ENCODE assay signal across 9 mouse cellular contexts in genomic region chr3:27317288-27318024, GRCm38 (mm10). TPM values are rescaled to one million over a fixed set of nuclear protein-coding genes. Genes with fewer than 3 reads are reported as not detected.
DNase-seq lines count a peak whose midpoint lies in the region; ATAC-seq and TF ChIP-seq lines count a peak whose summit lies in the region.
"Had no signal": no experiment of that assay in that cellular context is flagged by ENCODE, and none has a peak within 500 bp of the region (broad histone marks: within the 10 kb centered on the region; RNA-seq: fewer than 3 reads in every experiment).

No protein-coding gene starts in this region.

- H3K27me3 ChIP-seq in heart, adult 2 months (ENCODE audit: control insufficient read depth, insufficient read depth, low read length) = no peaks in the 10 kb centered on the region
- H3K27me3 ChIP-seq in midbrain, embryonic 14.5 days (ENCODE audit: control insufficient read depth, insufficient read depth, low read length) = no peaks in the 10 kb centered on the region
- H3K27me3 ChIP-seq in midbrain, embryonic 11.5 days (ENCODE audit: control insufficient read depth, insufficient read depth, low read length) = no peaks in the 10 kb centered on the region
- no peaks in the 10 kb centered on the region for H3K27me3 ChIP-seq in intestine, embryonic 15.5 days (replicated peaks)

- no peaks in the 10 kb centered on the region for H3K79me2 ChIP-seq in heart, adult 2 months (replicated peaks; ENCODE audit: control insufficient read depth, insufficient read depth, low read length)

- no peak for TF ChIP-seq POLR2A in heart, adult 2 months (IDR thresholded peaks at IDR 0.05; ENCODE audit: insufficient read depth, low read depth, low read length)
- TF ChIP-seq POLR2A in olfactory bulb, adult 2 months (IDR thresholded peaks at IDR 0.05; ENCODE audit: insufficient read depth, low read depth, low read length) = no peak

- H3K9me3 ChIP-seq in midbrain, embryonic 14.5 days (ENCODE audit: control insufficient read depth, low read length) = no peaks in the 10 kb centered on the region
- no peaks in the 10 kb centered on the region for H3K9me3 ChIP-seq in midbrain, embryonic 11.5 days (ENCODE audit: control insufficient read depth, low read length)
- no peaks in the 10 kb centered on the region for H3K9me3 ChIP-seq in intestine, embryonic 15.5 days

- peak overlapping the region; percentile 90 for H3K27ac ChIP-seq in heart, adult 2 months
- no peak overlapping the region for H3K27ac ChIP-seq in midbrain, embryonic 14.5 days (replicated peaks; ENCODE audit: low read depth, low read length)
- H3K27ac ChIP-seq in midbrain, embryonic 11.5 days (ENCODE audit: low read depth, low read length) = no peak overlapping the region
- H3K27ac ChIP-seq in intestine, embryonic 15.5 days = peak overlapping the region; percentile 56
- no peak overlapping the region for H3K27ac ChIP-seq in olfactory bulb, adult 2 months (ENCODE audit: insufficient read depth, low read depth, low read length)

- peak overlapping the region; percentile 65 for H3K4me3 ChIP-seq in heart, adult 2 months
- no peak overlapping the region for H3K4me3 ChIP-seq in midbrain, embryonic 14.5 days (replicated peaks; ENCODE audit: low read depth, low read length)
- no peak overlapping the region for H3K4me3 ChIP-seq in midbrain, embryonic 11.5 days (ENCODE audit: low read depth, low read length)
- H3K4me3 ChIP-seq in intestine, embryonic 15.5 days (replicated peaks) = peak overlapping the region; percentile 26
- peak overlapping the region; percentile 35 for H3K4me3 ChIP-seq in olfactory bulb, adult 2 months (ENCODE audit: insufficient read depth, low read depth, low read length)

- TF ChIP-seq CTCF in heart, adult 2 months (IDR thresholded peaks at IDR 0.05) = no peak
- no peak for TF ChIP-seq CTCF in olfactory bulb, adult 2 months (IDR thresholded peaks at IDR 0.05; ENCODE audit: insufficient read depth, low read depth, low read length)

- 7% methylated on average over 4 of the region's 4 CpGs for WGBS in heart, adult 2 months
- 73% methylated on average over 4 of the region's 4 CpGs for WGBS in midbrain, embryonic 14.5 days
- 86% methylated on average over 4 of the region's 4 CpGs for WGBS in midbrain, embryonic 11.5 days
- WGBS in intestine, embryonic 15.5 days = 25% methylated on average over 4 of the region's 4 CpGs
- WGBS in olfactory bulb, adult 2 months = 13% methylated on average over 4 of the region's 4 CpGs

- no peak for ATAC-seq in midbrain, embryonic 14.5 days (ENCODE audit: low FRiP score, low TSS enrichment)
- ATAC-seq in midbrain, embryonic 11.5 days (ENCODE audit: low FRiP score) = no peak
- no peak; the same call in 1 of the 2 replicates for ATAC-seq in intestine, embryonic 15.5 days

- H3K4me2 ChIP-seq in midbrain, embryonic 14.5 days (ENCODE audit: low read length) = no peak overlapping the region
- no peak overlapping the region for H3K4me2 ChIP-seq in midbrain, embryonic 11.5 days
- H3K4me2 ChIP-seq in intestine, embryonic 15.5 days (replicated peaks) = peak overlapping the region; percentile 58

- no peak for DNase-seq in heart, adult 2 months
- DNase-seq in heart, postnatal 25 days (ENCODE audit: low spot score) = no peak
- DNase-seq in midbrain, embryonic 14.5 days = peak; percentile 25
- DNase-seq in midbrain, embryonic 11.5 days (ENCODE audit: low spot score, missing footprints) = no peak
- no peak for DNase-seq in urinary bladder, postnatal 10 days (ENCODE audit: low spot score)
- DNase-seq in yolk sac, embryonic 10.5 days (ENCODE audit: low spot score) = no peak

- peak overlapping the region; percentile 66 for H3K9ac ChIP-seq in heart, adult 2 months (ENCODE audit: low read depth, low read length)
- H3K9ac ChIP-seq in midbrain, embryonic 14.5 days (replicated peaks; ENCODE audit: low read length) = no peak overlapping the region
- H3K9ac ChIP-seq in midbrain, embryonic 11.5 days (ENCODE audit: low read length) = no peak overlapping the region
- peak overlapping the region; percentile 23; the same call in 1 of the 2 replicates for H3K9ac ChIP-seq in intestine, embryonic 15.5 days

- intact Hi-C loops in heart, adult 2 months (cut with DNase I) = no loop called here
- intact Hi-C loops in heart, postnatal 25 days (cut with DNase I) = no loop called here

- H3K36me3 ChIP-seq in heart, adult 2 months (ENCODE audit: control insufficient read depth, insufficient read depth, low read length) = peaks cover 4% of the 10 kb centered on the region; the same call in 1 of the 2 replicates
- H3K36me3 ChIP-seq in midbrain, embryonic 14.5 days (ENCODE audit: control insufficient read depth, insufficient read depth, low read length) = no peaks in the 10 kb centered on the region
- H3K36me3 ChIP-seq in midbrain, embryonic 11.5 days (ENCODE audit: control insufficient read depth, insufficient read depth, low read length) = no peaks in the 10 kb centered on the region
- no peaks in the 10 kb centered on the region for H3K36me3 ChIP-seq in intestine, embryonic 15.5 days

- H3K4me1 ChIP-seq in heart, adult 2 months (ENCODE audit: control insufficient read depth, insufficient read depth, low read length) = peaks cover 6% of the 10 kb centered on the region
- H3K4me1 ChIP-seq in midbrain, embryonic 14.5 days (ENCODE audit: control insufficient read depth, insufficient read depth, low read length) = no peaks in the 10 kb centered on the region
- H3K4me1 ChIP-seq in midbrain, embryonic 11.5 days (ENCODE audit: control insufficient read depth, insufficient read depth, low read length) = no peaks in the 10 kb centered on the region
- H3K4me1 ChIP-seq in intestine, embryonic 15.5 days (replicated peaks) = peaks cover 5% of the 10 kb centered on the region; the same call in 1 of the 2 replicates
- H3K4me1 ChIP-seq in olfactory bulb, adult 2 months (ENCODE audit: control insufficient read depth, insufficient read depth, low read length) = peaks cover 6% of the 10 kb centered on the region

- no peak for TF ChIP-seq EP300 in heart, adult 2 months (IDR thresholded peaks at IDR 0.05; ENCODE audit: insufficient read depth, low read depth, low read length)

RNA-seq across cellular contexts. Expression of gene Tnfsf10, which starts 0.6 kb away (rescaled TPM):
- 10 to 100 TPM in 1 of 2 experiments, 1 to 10 TPM in 1; 6.3 to 10.4 TPM for total RNA-seq in heart, adult 2 months (2021)
- polyA plus RNA-seq in heart, adult 2 months (2012; rRNA removed) = 4.2 and 8.5 TPM in 2 replicates
- total RNA-seq in heart, postnatal 25 days (2021) = 10 to 100 TPM in 1 of 2 experiments, 1 to 10 TPM in 1; 9.7 to 12.7 TPM
- 0.13 TPM in 1 of 2 replicates, not detected in the other for polyA plus RNA-seq in midbrain, embryonic 14.5 days (2014; fragmentation: Nextera tagmentation; extraction: Ambion mirVana)
- polyA plus RNA-seq in midbrain, embryonic 11.5 days (2014; fragmentation: Nextera tagmentation; extraction: Ambion mirVana) = not detected in 2 replicates
- 0.77 and 1.1 TPM in 2 replicates for polyA plus RNA-seq in intestine, embryonic 15.5 days (2015; fragmentation: Nextera tagmentation; extraction: Ambion mirVana)
- not detected in 2 replicates for polyA plus RNA-seq in olfactory bulb, adult 2 months (2012; ENCODE audit: insufficient read depth, insufficient read length, low replicate concordance, missing spikeins)

RNA-seq across cellular contexts. Expression of gene Ghsr, which starts 53.7 kb away (rescaled TPM):
- not detected for total RNA-seq in heart, adult 2 months (2021)
- polyA plus RNA-seq in heart, adult 2 months (2012; rRNA removed) = not detected in 2 replicates
- total RNA-seq in heart, postnatal 25 days (2021) = not detected
- polyA plus RNA-seq in midbrain, embryonic 14.5 days (2014; fragmentation: Nextera tagmentation; extraction: Ambion mirVana) = 0.43 and 0.45 TPM in 2 replicates
- 0.34 and 0.63 TPM in 2 replicates for polyA plus RNA-seq in midbrain, embryonic 11.5 days (2014; fragmentation: Nextera tagmentation; extraction: Ambion mirVana)
- polyA plus RNA-seq in intestine, embryonic 15.5 days (2015; fragmentation: Nextera tagmentation; extraction: Ambion mirVana) = not detected in 2 replicates
- polyA plus RNA-seq in olfactory bulb, adult 2 months (2012; ENCODE audit: insufficient read depth, insufficient read length, low replicate concordance, missing spikeins) = not detected in 2 replicates
- total RNA-seq: adrenal gland, postnatal 36 days had no signal

Comparison
In these comparisons a context has a peak if more than half of its experiments do, and no peak if none do; other contexts are left out.
1. H3K27ac ChIP-seq: peak in heart, adult 2 months (single experiment) and intestine, embryonic 15.5 days (single experiment); none in midbrain, embryonic 14.5 days (single experiment), midbrain, embryonic 11.5 days (single experiment) and olfactory bulb, adult 2 months (single experiment).
2. H3K4me3 ChIP-seq: peak in heart, adult 2 months (single experiment), intestine, embryonic 15.5 days (single experiment) and olfactory bulb, adult 2 months (single experiment); none in midbrain, embryonic 14.5 days (single experiment) and midbrain, embryonic 11.5 days (single experiment).
3. H3K9ac ChIP-seq: peak in heart, adult 2 months (single experiment) and intestine, embryonic 15.5 days (single experiment); none in midbrain, embryonic 14.5 days (single experiment) and midbrain, embryonic 11.5 days (single experiment).